Mouse (Mus musculus) left cerebral cortex, postnatal 10 days (tissue): ENCODE measurements around the gene Odf3l2. TPM values are rescaled to one million over a fixed set of nuclear protein-coding genes. Genes with fewer than 3 reads are reported as not detected.

Experiments used
- DNase-seq, 2 experiments: peaks; one replicate each; pipeline ENCODE4 v3.0.0; 2021 to 2022; ENCODE audit warnings: low spot score in 2 of 2, mixed read lengths in 1 of 2; ENCODE audit errors: extremely low spot score in 1 of 2
- intact Hi-C: fragments of 180-260 bp; cut with DNase I; formaldehyde crosslinking; loops from one replicate; pipeline ENCODE4 v1.15.1; 2025
- total RNA-seq, 2 experiments: library from RNA; stranded (reverse); gene quantifications; 2 replicates each; pipeline ENCODE4 v1.2.3; 2021

The Odf3l2 gene
- total RNA-seq, 2 experiments from 2014 or later, result 0.39 to 0.73 TPM

GRCm38 (mm10) chr10:79637128-79638110 is 8.1 kb downstream of the Odf3l2 start, which contains the start of gene Shc2:
Shc2 (minus strand) TSS chr10:79637918.
- peak; percentile 79 to 90 for DNase-seq
- intact Hi-C loops, result no loop called here

GRCm38 (mm10) chr10:79636287-79636686 is 9.3 kb downstream of the Odf3l2 start:
- DNase-seq, result no peak
- intact Hi-C loops, result no loop called here

- DNase-seq, result no peak
Observed at GRCm38 (mm10) chr10:79633006-79633777, 12.3 kb downstream of the Odf3l2 start.

GRCm38 (mm10) chr10:79631432-79631831 is 14.1 kb downstream of the Odf3l2 start:
- intact Hi-C loops, result no loop called here
- DNase-seq, result peak in 1 of 2 experiments; percentile 67

More at GRCm38 (mm10) chr10:79633006-79633777, 12.3 kb downstream of the Odf3l2 start:
- intact Hi-C loops, result no loop called here

- intact Hi-C loops, result no loop called here
- no peak for DNase-seq
Observed at GRCm38 (mm10) chr10:79628377-79628776, 17.2 kb downstream of the Odf3l2 start.

- intact Hi-C loops, result no loop called here
- DNase-seq, result no peak
Observed at GRCm38 (mm10) chr10:79626156-79626555, 19.4 kb downstream of the Odf3l2 start.

GRCm38 (mm10) chr10:79625398-79625797 is 20.1 kb downstream of the Odf3l2 start:
- no peak for DNase-seq
- intact Hi-C loops, result no loop called here

GRCm38 (mm10) chr10:79623950-79624349 is 21.6 kb downstream of the Odf3l2 start:
- DNase-seq, result no peak
- intact Hi-C loops, result no loop called here

GRCm38 (mm10) chr10:79616376-79616775 is 29.2 kb downstream of the Odf3l2 start:
- intact Hi-C loops, result no loop called here
- DNase-seq, result no peak

GRCm38 (mm10) chr10:79615860-79616259 is 29.7 kb downstream of the Odf3l2 start:
- no peak for DNase-seq
- intact Hi-C loops, result no loop called here

GRCm38 (mm10) chr10:79614305-79614643 is 31.3 kb downstream of the Odf3l2 start:
- DNase-seq, result no peak
- intact Hi-C loops, result no loop called here

GRCm38 (mm10) chr10:79613578-79614304 is 31.8 kb downstream of the Odf3l2 start, which contains the start of gene C2cd4c:
C2cd4c (minus strand) TSS chr10:79614025.
- DNase-seq, result peak; percentile 59 to 79
- intact Hi-C loops, result no loop called here

- intact Hi-C loops, result no loop called here
- DNase-seq, result peak in 1 of 2 experiments; percentile 64
Observed at GRCm38 (mm10) chr10:79612192-79613135, 33.1 kb downstream of the Odf3l2 start.

- DNase-seq, result no peak
- intact Hi-C loops, result no loop called here
Observed at GRCm38 (mm10) chr10:79611296-79611695, 34.2 kb downstream of the Odf3l2 start.

- no peak for DNase-seq
- intact Hi-C loops, result no loop called here
Observed at GRCm38 (mm10) chr10:79609276-79609675, 36.3 kb downstream of the Odf3l2 start.

GRCm38 (mm10) chr10:79607892-79608291 is 37.6 kb downstream of the Odf3l2 start:
- DNase-seq, result no peak

GRCm38 (mm10) chr10:79606537-79606936 is 39.0 kb downstream of the Odf3l2 start:
- intact Hi-C loops, result no loop called here
- DNase-seq, result no peak

More at GRCm38 (mm10) chr10:79607892-79608291, 37.6 kb downstream of the Odf3l2 start:
- intact Hi-C loops, result no loop called here

- peak in 1 of 2 experiments; percentile 32 for DNase-seq
- intact Hi-C loops, result no loop called here
Observed at GRCm38 (mm10) chr10:79597936-79598230, 47.7 kb downstream of the Odf3l2 start.
